Comparison of ENCODE assay signal across 8 mouse cellular contexts in genomic region chr2:65331321-65331720, GRCm38 (mm10). TPM values are rescaled to one million over a fixed set of nuclear protein-coding genes. Genes with fewer than 3 reads are reported as not detected.
DNase-seq lines count a peak whose midpoint lies in the region; ATAC-seq and TF ChIP-seq lines count a peak whose summit lies in the region.

No protein-coding gene starts in this region.

- no peak overlapping the region for H3K4me3 ChIP-seq in limb, embryonic 11.5 days (ENCODE audit: low read depth, low read length)
- H3K4me3 ChIP-seq in limb, embryonic 10.5 days: no peak overlapping the region
- H3K4me3 ChIP-seq in E14TG2a.4 (replicated peaks; ENCODE audit: low read length): no peak overlapping the region

- H3K4me1 ChIP-seq in limb, embryonic 11.5 days (ENCODE audit: control insufficient read depth, insufficient read depth, low read length): no peaks in the 10 kb centered on the region
- peaks cover 10% of the 10 kb centered on the region; the same call in 1 of the 2 replicates for H3K4me1 ChIP-seq in limb, embryonic 10.5 days
- peaks cover 11% of the 10 kb centered on the region for H3K4me1 ChIP-seq in E14TG2a.4 (replicated peaks; ENCODE audit: low read depth, low read length)

- H3K36me3 ChIP-seq in limb, embryonic 11.5 days (ENCODE audit: control insufficient read depth, insufficient read depth, low read length): no peaks in the 10 kb centered on the region
- H3K36me3 ChIP-seq in limb, embryonic 10.5 days: no peaks in the 10 kb centered on the region
- no peaks in the 10 kb centered on the region for H3K36me3 ChIP-seq in E14TG2a.4 (ENCODE audit: insufficient read depth, low read length)

- WGBS in limb, embryonic 11.5 days: 44% methylated on average over 2 of the region's 2 CpGs
- WGBS in limb, embryonic 10.5 days: 79% methylated on average over 2 of the region's 2 CpGs

- DNase-seq in limb, embryonic 11.5 days (ENCODE audit: low spot score): peak; percentile 59
- no peak for DNase-seq in limb, embryonic 10.5 days (ENCODE audit: low spot score)
- DNase-seq in adrenal gland, adult 8-10 months: peak; percentile 48
- DNase-seq in forelimb bud, embryonic 11.5 days (ENCODE audit: low read depth, low spot score): peak; percentile 63
- peak; percentile 72 for DNase-seq in kidney, postnatal 14 days
- no peak for DNase-seq in cerebellum, adult 11-12 months

- TF ChIP-seq CTCF in E14TG2a.4 (conservative IDR thresholded peaks at IDR 0.05; ENCODE audit: low read length): peak; percentile 62

- H3K9ac ChIP-seq in limb, embryonic 11.5 days (ENCODE audit: low read length): no peak overlapping the region

- ATAC-seq in limb, embryonic 11.5 days (ENCODE audit: insufficient number of reproducible peaks, low FRiP score, low TSS enrichment, low read depth): no peak
- ATAC-seq in neutrophil, adult 5-6 weeks (ENCODE audit: extremely low read depth, insufficient number of reproducible peaks, low FRiP score, poor library complexity, severe bottlenecking): peak; percentile 91

- H3K4me2 ChIP-seq in limb, embryonic 11.5 days (ENCODE audit: low read depth, severe bottlenecking): no peak overlapping the region

- no peak overlapping the region for H3K27ac ChIP-seq in limb, embryonic 11.5 days (replicated peaks; ENCODE audit: low read depth, low read length)
- no peak overlapping the region for H3K27ac ChIP-seq in limb, embryonic 10.5 days

- H3K9me3 ChIP-seq in limb, embryonic 11.5 days (ENCODE audit: control insufficient read depth, low read length): no peaks in the 10 kb centered on the region
- H3K9me3 ChIP-seq in limb, embryonic 10.5 days (replicated peaks): no peaks in the 10 kb centered on the region
- no peaks in the 10 kb centered on the region for H3K9me3 ChIP-seq in E14TG2a.4 (ENCODE audit: low read length)

- H3K27me3 ChIP-seq in limb, embryonic 11.5 days (ENCODE audit: control insufficient read depth, insufficient read depth, low read length): no peaks in the 10 kb centered on the region
- no peaks in the 10 kb centered on the region for H3K27me3 ChIP-seq in limb, embryonic 10.5 days (ENCODE audit: low read depth, poor library complexity, severe bottlenecking)
- no peaks in the 10 kb centered on the region for H3K27me3 ChIP-seq in E14TG2a.4 (ENCODE audit: insufficient read depth, low read length)

RNA-seq across cellular contexts. Expression of gene Slc38a11, which starts 32.5 kb away (rescaled TPM):
- 0.37 and 0.85 TPM in 2 replicates for polyA plus RNA-seq in limb, embryonic 11.5 days (2014; fragmentation: Nextera tagmentation; extraction: Ambion mirVana)
- not detected in 2 replicates for polyA plus RNA-seq in limb, embryonic 10.5 days (2016; fragmentation: Nextera tagmentation; extraction: Ambion mirVana)
- total RNA-seq in adrenal gland, adult 8-10 months (2022): 10 to 100 TPM; 20.1 to 43.2 (median 28.4) TPM
- total RNA-seq in neutrophil, adult 5-6 weeks (2017): 0.49 TPM in 1 of 2 replicates, not detected in the other

Comparison
In these comparisons a context has a peak if more than half of its experiments do, and no peak if none do; other contexts are left out.
1. DNase-seq: peak in limb, embryonic 11.5 days (single experiment), adrenal gland, adult 8-10 months (single experiment), forelimb bud, embryonic 11.5 days (single experiment) and kidney, postnatal 14 days (single experiment); none in limb, embryonic 10.5 days (single experiment) and cerebellum, adult 11-12 months (single experiment).
2. RNA of gene Slc38a11, which starts 32.5 kb away (total RNA-seq): 20.1 to 43.2 TPM in adrenal gland, adult 8-10 months; 0.49 TPM in neutrophil, adult 5-6 weeks; every median in the first group is over 10 times any median in the second.